Mouse (Mus musculus): ENCODE measurements around the gene Osbp2. TPM values are rescaled to one million over a fixed set of nuclear protein-coding genes. Genes with fewer than 3 reads are reported as not detected.

Gene Osbp2
- polyA plus RNA-seq, 1 experiment from 2014 or later, result 0.85 TPM

- no peak overlapping the region for H3K9ac ChIP-seq (ENCODE audit: low read length)
- H3K4me1 ChIP-seq (ENCODE audit: control insufficient read depth in 2 of 2, insufficient read depth in 2 of 2, low read length in 2 of 2), result no peaks in the 10 kb centered on the region
- peaks cover 100% of the 10 kb centered on the region for H3K36me3 ChIP-seq (ENCODE audit: control insufficient read depth, insufficient read depth, low read length)
- H3K4me3 ChIP-seq (ENCODE audit: control insufficient read depth in 1 of 2, insufficient read depth in 1 of 2, low read depth in 1 of 2, low read length in 2 of 2), result no peak overlapping the region
- H3K27ac ChIP-seq (replicated peaks in 1 of 2; ENCODE audit: control insufficient read depth in 1 of 2, insufficient read depth in 1 of 2, low read depth in 2 of 2, low read length in 2 of 2), result no peak overlapping the region
- H3K27me3 ChIP-seq (ENCODE audit: control insufficient read depth, insufficient read depth, low read length), result no peaks in the 10 kb centered on the region
- no peaks in the 10 kb centered on the region for H3K9me3 ChIP-seq (ENCODE audit: control insufficient read depth, low read length)
- ATAC-seq (ENCODE audit: insufficient number of reproducible peaks, insufficient read depth, low FRiP score, low read depth), result no peak
- no peak overlapping the region for H3K4me2 ChIP-seq (ENCODE audit: low read length)
- 97% methylated on average over 1 of the region's 1 CpGs for WGBS
These were observed 192.6 kb downstream of the Osbp2 start for GRCm38 (mm10) chr11:3671000-3671628.

GRCm38 (mm10) chr11:3669849-3670248 lies 193.9 kb downstream of the Osbp2 start:
- Histone ChIP-seq H3K36me3 (ENCODE audit: control insufficient read depth, insufficient read depth, low read length) (peaks cover 90% of the 10 kb centered on the region), H3K4me3 (ENCODE audit: control insufficient read depth in 1 of 2, insufficient read depth in 1 of 2, low read depth in 1 of 2, low read length in 2 of 2) (no peak overlapping the region), H3K9ac (ENCODE audit: low read length) (no peak overlapping the region), H3K4me1 (ENCODE audit: control insufficient read depth in 2 of 2, insufficient read depth in 2 of 2, low read length in 2 of 2) (no peaks in the 10 kb centered on the region), H3K27me3 (ENCODE audit: control insufficient read depth, insufficient read depth, low read length) (no peaks in the 10 kb centered on the region), H3K4me2 (ENCODE audit: low read length) (no peak overlapping the region), H3K27ac (replicated peaks in 1 of 2; ENCODE audit: control insufficient read depth in 1 of 2, insufficient read depth in 1 of 2, low read depth in 2 of 2, low read length in 2 of 2) (no peak overlapping the region), H3K9me3 (ENCODE audit: control insufficient read depth, low read length) (no peaks in the 10 kb centered on the region)
- no peak for ATAC-seq (ENCODE audit: insufficient number of reproducible peaks, insufficient read depth, low FRiP score, low read depth)

GRCm38 (mm10) chr11:3668768-3669167 lies 194.9 kb downstream of the Osbp2 start:
- WGBS, result 100% methylated on average over 2 of the region's 2 CpGs

DNA sequence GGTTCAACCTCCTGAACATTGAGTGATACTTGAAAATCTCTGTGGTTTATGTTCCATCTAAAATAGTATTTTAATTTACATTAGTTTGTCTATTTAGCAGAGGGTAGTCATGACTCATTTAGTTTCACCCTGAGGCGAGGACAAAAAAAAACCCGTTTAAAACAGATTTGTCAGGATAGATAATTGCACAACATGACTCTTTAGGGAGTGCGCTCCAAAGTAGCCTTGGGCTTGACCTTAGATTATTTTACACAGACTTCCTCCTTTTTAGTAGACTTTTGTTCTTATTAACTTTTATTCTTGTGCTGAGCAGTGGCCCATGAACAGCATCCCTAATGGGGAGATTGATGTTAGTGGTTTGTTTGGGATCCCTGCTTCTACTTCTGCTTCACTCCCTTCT lies 196.2 kb downstream of the Osbp2 start:
- H3K27me3 ChIP-seq (ENCODE audit: control insufficient read depth, insufficient read depth, low read length), result no peaks in the 10 kb centered on the region
- H3K36me3 ChIP-seq (ENCODE audit: control insufficient read depth, insufficient read depth, low read length), result peaks cover 87% of the 10 kb centered on the region
- no peak overlapping the region for H3K4me3 ChIP-seq (ENCODE audit: control insufficient read depth in 1 of 2, insufficient read depth in 1 of 2, low read depth in 1 of 2, low read length in 2 of 2)
- no peak overlapping the region for H3K4me2 ChIP-seq (ENCODE audit: low read length)
- H3K27ac ChIP-seq (replicated peaks in 1 of 2; ENCODE audit: control insufficient read depth in 1 of 2, insufficient read depth in 1 of 2, low read depth in 2 of 2, low read length in 2 of 2), result no peak overlapping the region
- 93% methylated on average over 3 of the region's 3 CpGs for WGBS
- H3K9ac ChIP-seq (ENCODE audit: low read length), result no peak overlapping the region
- no peak for ATAC-seq (ENCODE audit: insufficient number of reproducible peaks, insufficient read depth, low FRiP score, low read depth)
- no peaks in the 10 kb centered on the region for H3K9me3 ChIP-seq (ENCODE audit: control insufficient read depth, low read length)
- H3K4me1 ChIP-seq (ENCODE audit: control insufficient read depth in 2 of 2, insufficient read depth in 2 of 2, low read length in 2 of 2), result no peaks in the 10 kb centered on the region

More at GRCm38 (mm10) chr11:3668768-3669167, 194.9 kb downstream of the Osbp2 start:
- no peaks in the 10 kb centered on the region for H3K27me3 ChIP-seq (ENCODE audit: control insufficient read depth, insufficient read depth, low read length)
- ATAC-seq (ENCODE audit: insufficient number of reproducible peaks, insufficient read depth, low FRiP score, low read depth), result no peak
- no peak overlapping the region for H3K27ac ChIP-seq (replicated peaks in 1 of 2; ENCODE audit: control insufficient read depth in 1 of 2, insufficient read depth in 1 of 2, low read depth in 2 of 2, low read length in 2 of 2)
- H3K4me3 ChIP-seq (ENCODE audit: control insufficient read depth in 1 of 2, insufficient read depth in 1 of 2, low read depth in 1 of 2, low read length in 2 of 2), result no peak overlapping the region
- H3K9me3 ChIP-seq (ENCODE audit: control insufficient read depth, low read length), result no peaks in the 10 kb centered on the region
- peaks cover 89% of the 10 kb centered on the region for H3K36me3 ChIP-seq (ENCODE audit: control insufficient read depth, insufficient read depth, low read length)
- H3K9ac ChIP-seq (ENCODE audit: low read length), result no peak overlapping the region
- H3K4me2 ChIP-seq (ENCODE audit: low read length), result no peak overlapping the region
- H3K4me1 ChIP-seq (ENCODE audit: control insufficient read depth in 2 of 2, insufficient read depth in 2 of 2, low read length in 2 of 2), result no peaks in the 10 kb centered on the region

GRCm38 (mm10) chr11:3661964-3662363 lies 201.7 kb downstream of the Osbp2 start:
- 89% methylated on average over 2 of the region's 2 CpGs for WGBS
- no peaks in the 10 kb centered on the region for H3K9me3 ChIP-seq (ENCODE audit: control insufficient read depth, low read length)
- no peak overlapping the region for H3K4me2 ChIP-seq (ENCODE audit: low read length)
- H3K4me3 ChIP-seq (ENCODE audit: control insufficient read depth in 1 of 2, insufficient read depth in 1 of 2, low read depth in 1 of 2, low read length in 2 of 2), result no peak overlapping the region
- H3K27me3 ChIP-seq (ENCODE audit: control insufficient read depth, insufficient read depth, low read length), result no peaks in the 10 kb centered on the region
- H3K9ac ChIP-seq (ENCODE audit: low read length), result no peak overlapping the region
- H3K36me3 ChIP-seq (ENCODE audit: control insufficient read depth, insufficient read depth, low read length), result peaks cover 63% of the 10 kb centered on the region
- H3K4me1 ChIP-seq (ENCODE audit: control insufficient read depth in 2 of 2, insufficient read depth in 2 of 2, low read length in 2 of 2), result no peaks in the 10 kb centered on the region
- ATAC-seq (ENCODE audit: insufficient number of reproducible peaks, insufficient read depth, low FRiP score, low read depth), result no peak
- H3K27ac ChIP-seq (replicated peaks in 1 of 2; ENCODE audit: control insufficient read depth in 1 of 2, insufficient read depth in 1 of 2, low read depth in 2 of 2, low read length in 2 of 2), result no peak overlapping the region

Other genes with a start within 250 kb of the Osbp2 start
- 15.1 and 15.9 TPM in 2 replicates for gene Morc2a, start 214.7 kb downstream of the Osbp2 start, polyA plus RNA-seq (2014; fragmentation: Nextera tagmentation; extraction: Ambion mirVana)
- not detected in 2 replicates for gene 4921536K21Rik, start 31.2 kb upstream of the Osbp2 start, polyA plus RNA-seq (2014; fragmentation: Nextera tagmentation; extraction: Ambion mirVana)
- 11.5 and 11.6 TPM in 2 replicates for gene Dusp18, start 31.3 kb upstream of the Osbp2 start, polyA plus RNA-seq (2014; fragmentation: Nextera tagmentation; extraction: Ambion mirVana)
- gene Slc35e4, start 50.8 kb upstream of the Osbp2 start, polyA plus RNA-seq (2014; fragmentation: Nextera tagmentation; extraction: Ambion mirVana), result 3.0 and 3.4 TPM in 2 replicates
- gene Tcn2, start 68.3 kb upstream of the Osbp2 start, polyA plus RNA-seq (2014; fragmentation: Nextera tagmentation; extraction: Ambion mirVana), result 82.3 and 91.6 TPM in 2 replicates
- 37.7 and 41.3 TPM in 2 replicates for gene Pes1, start 100.1 kb upstream of the Osbp2 start, polyA plus RNA-seq (2014; fragmentation: Nextera tagmentation; extraction: Ambion mirVana)
- gene 4930556J24Rik, start 112.9 kb upstream of the Osbp2 start, polyA plus RNA-seq (2014; fragmentation: Nextera tagmentation; extraction: Ambion mirVana), result not detected in 2 replicates
- gene Gal3st1, start 119.7 kb upstream of the Osbp2 start, polyA plus RNA-seq (2014; fragmentation: Nextera tagmentation; extraction: Ambion mirVana), result 0.20 TPM in 1 of 2 replicates, not detected in the other
- gene Sec14l4, start 167.6 kb upstream of the Osbp2 start, polyA plus RNA-seq (2014; fragmentation: Nextera tagmentation; extraction: Ambion mirVana), result not detected in 2 replicates
- not detected in 2 replicates for gene Sec14l3, start 200.9 kb upstream of the Osbp2 start, polyA plus RNA-seq (2014; fragmentation: Nextera tagmentation; extraction: Ambion mirVana)
- gene Mtfp1, start 231.5 kb upstream of the Osbp2 start, polyA plus RNA-seq (2014; fragmentation: Nextera tagmentation; extraction: Ambion mirVana), result 28.8 and 32.3 TPM in 2 replicates

Data from heart, embryonic 14.5 days (tissue).